Mouse (Mus musculus) liver, embryonic 11.5 days (tissue): ENCODE data around the gene Col4a2. TPM values are rescaled to one million over a fixed set of nuclear protein-coding genes. Genes with fewer than 3 reads are reported as not detected.

ENCODE experiments used
- ATAC-seq: fragments of 200-750 bp; cut with Nextera tagmentation; replicated peaks from 2 replicates; pipeline ENCODE4 v1.8.0; 2017; ENCODE audit warnings: moderate number of reproducible peaks, mild to moderate bottlenecking, moderate TSS enrichment, moderate library complexity; ENCODE audit not compliant: low FRiP score
- DNase-seq: peaks from one replicate; pipeline ENCODE4 v3.0.0-alpha.2; 2017; ENCODE audit warnings: low spot score
- H3K27ac ChIP-seq: fragments of 300-500 bp; sonication (generic); 2 replicates; pipeline ENCODE4 v1.5.1; 2014; ENCODE audit warnings: mild to moderate bottlenecking, low read depth, low read length, control low read depth
- H3K27me3 ChIP-seq: fragments of 300-500 bp; sonication (generic); replicated peaks from 2 replicates; pipeline ENCODE4 v1.6.1; 2014; ENCODE audit warnings: low read length, mixed read lengths; ENCODE audit not compliant: control insufficient read depth, insufficient read depth
- H3K36me3 ChIP-seq: fragments of 300-500 bp; sonication (generic); 2 replicates; pipeline ENCODE4 v1.6.1; 2014; ENCODE audit warnings: mild to moderate bottlenecking, low read length, moderate library complexity, mixed read lengths; ENCODE audit not compliant: control insufficient read depth, insufficient read depth
- H3K4me1 ChIP-seq: fragments of 300-500 bp; sonication (generic); replicated peaks from 2 replicates; pipeline ENCODE4 v1.6.1; 2014; ENCODE audit warnings: low read length, mixed read lengths; ENCODE audit not compliant: control insufficient read depth, insufficient read depth
- H3K4me2 ChIP-seq: fragments of 300-500 bp; sonication (generic); 2 replicates; pipeline ENCODE4 v1.6.1; 2014; ENCODE audit warnings: mild to moderate bottlenecking, control low read depth, moderate library complexity
- H3K4me3 ChIP-seq: fragments of 300-500 bp; sonication (generic); 2 replicates; pipeline ENCODE4 v1.5.1; 2014; ENCODE audit warnings: low read depth, low read length, control low read depth
- H3K9ac ChIP-seq: fragments of 300-500 bp; sonication (generic); 2 replicates; pipeline ENCODE4 v1.6.1; 2014; ENCODE audit warnings: low read depth, low read length, control low read depth
- H3K9me3 ChIP-seq: fragments of 300-500 bp; sonication (generic); 2 replicates; pipeline ENCODE4 v1.6.1; 2016; ENCODE audit warnings: low read length, inconsistent platforms, mixed read lengths; ENCODE audit not compliant: control insufficient read depth
- WGBS: fragments of 180-500 bp; shearing (Covaris S2); extraction: QIAGEN DNeasy Blood & Tissue Kit; methylation state at CpG from one replicate; pipeline ENCODE4 v1.1.7; 2014; 5-methylcytosine and 5-hydroxymethylcytosine counted together
- polyA plus RNA-seq: library from polyadenylated mRNA; unstranded; fragments of >200 nt; fragmentation: Nextera tagmentation; extraction: Ambion mirVana; gene quantifications from 2 replicates; pipeline ENCODE4 v1.2.1, GENCODE M21; 2014

Col4a2 gene
- polyA plus RNA-seq, 1 experiment from 2014 or later = 12.2 TPM

- Histone ChIP-seq H3K9ac (no peak overlapping the region), H3K9me3 (no peaks in the 10 kb centered on the region), H3K36me3 (no peaks in the 10 kb centered on the region), H3K27me3 (no peaks in the 10 kb centered on the region), H3K27ac (no peak overlapping the region), H3K4me2 (no peak overlapping the region), H3K4me1 (no peaks in the 10 kb centered on the region; the same call in 1 of the 2 replicates), H3K4me3 (no peak overlapping the region)
- WGBS = 85% methylated on average over 9 of the region's 9 CpGs
- no peak for DNase-seq
- ATAC-seq = no peak
These were observed 25.9 kb downstream of the Col4a2 start for GRCm38 (mm10) chr8:11338507-11338906.

GRCm38 (mm10) chr8:11340310-11341110, 27.9 kb downstream of the Col4a2 start:
- WGBS = 50% methylated on average over 12 of the region's 12 CpGs
- H3K4me2 ChIP-seq = no peak overlapping the region
- no peak for DNase-seq
- no peaks in the 10 kb centered on the region for H3K4me1 ChIP-seq
- H3K36me3 ChIP-seq = no peaks in the 10 kb centered on the region
- H3K27ac ChIP-seq = no peak overlapping the region
- H3K27me3 ChIP-seq = no peaks in the 10 kb centered on the region
- no peaks in the 10 kb centered on the region for H3K9me3 ChIP-seq
- no peak; the same call in 1 of the 2 replicates for ATAC-seq
- H3K4me3 ChIP-seq = no peak overlapping the region
- no peak overlapping the region for H3K9ac ChIP-seq

GRCm38 (mm10) chr8:11341111-11341566, 28.5 kb downstream of the Col4a2 start:
- WGBS = 38% methylated on average over 3 of the region's 3 CpGs
- Histone ChIP-seq H3K27ac (no peak overlapping the region), H3K9me3 (no peaks in the 10 kb centered on the region), H3K4me1 (no peaks in the 10 kb centered on the region), H3K4me2 (no peak overlapping the region), H3K36me3 (no peaks in the 10 kb centered on the region), H3K9ac (no peak overlapping the region), H3K27me3 (no peaks in the 10 kb centered on the region), H3K4me3 (no peak overlapping the region)
- ATAC-seq (no peak), DNase-seq (no peak)

- DNase-seq = no peak
- H3K4me2 ChIP-seq = no peak overlapping the region
- H3K27ac ChIP-seq = no peak overlapping the region
- 83% methylated on average over 9 of the region's 9 CpGs for WGBS
- no peak overlapping the region for H3K9ac ChIP-seq
- no peak overlapping the region for H3K4me3 ChIP-seq
- 0 out of 2 replicates have a peak, but pooled peaks cover 2% of the 10 kb centered on the region for H3K4me1 ChIP-seq
- no peaks in the 10 kb centered on the region for H3K9me3 ChIP-seq
- ATAC-seq = no peak
- no peaks in the 10 kb centered on the region for H3K36me3 ChIP-seq
- no peaks in the 10 kb centered on the region for H3K27me3 ChIP-seq
These were observed 31.9 kb downstream of the Col4a2 start for GRCm38 (mm10) chr8:11344459-11344858.

GRCm38 (mm10) chr8:11346225-11346624, 33.6 kb downstream of the Col4a2 start:
- Histone ChIP-seq H3K9ac (no peak overlapping the region), H3K4me3 (no peak overlapping the region), H3K9me3 (no peaks in the 10 kb centered on the region), H3K27me3 (no peaks in the 10 kb centered on the region), H3K4me2 (no peak overlapping the region), H3K36me3 (no peaks in the 10 kb centered on the region), H3K4me1 (0 out of 2 replicates have a peak, but pooled peaks cover 2% of the 10 kb centered on the region), H3K27ac (no peak overlapping the region)
- DNase-seq (no peak), ATAC-seq (no peak)
- WGBS = 83% methylated on average over 10 of the region's 10 CpGs

GRCm38 (mm10) chr8:11347699-11348098, 35.1 kb downstream of the Col4a2 start:
- Histone ChIP-seq H3K4me1 (0 out of 2 replicates have a peak, but pooled peaks cover 2% of the 10 kb centered on the region), H3K27me3 (no peaks in the 10 kb centered on the region), H3K9ac (no peak overlapping the region), H3K4me3 (no peak overlapping the region), H3K27ac (no peak overlapping the region), H3K36me3 (no peaks in the 10 kb centered on the region), H3K4me2 (no peak overlapping the region), H3K9me3 (no peaks in the 10 kb centered on the region)
- ATAC-seq (no peak), DNase-seq (no peak)
- 79% methylated on average over 9 of the region's 9 CpGs for WGBS

GRCm38 (mm10) chr8:11348622-11349021, 36.0 kb downstream of the Col4a2 start:
- no peak overlapping the region for H3K4me3 ChIP-seq
- H3K9me3 ChIP-seq = no peaks in the 10 kb centered on the region
- no peak overlapping the region for H3K27ac ChIP-seq
- H3K4me2 ChIP-seq = no peak overlapping the region
- WGBS = 74% methylated on average over 11 of the region's 11 CpGs
- no peak for ATAC-seq
- DNase-seq = no peak
- no peaks in the 10 kb centered on the region for H3K27me3 ChIP-seq
- H3K9ac ChIP-seq = no peak overlapping the region
- no peaks in the 10 kb centered on the region for H3K36me3 ChIP-seq
- H3K4me1 ChIP-seq = 0 out of 2 replicates have a peak, but pooled peaks cover 2% of the 10 kb centered on the region

- H3K36me3 ChIP-seq = no peaks in the 10 kb centered on the region
- H3K27ac ChIP-seq = no peak overlapping the region
These were observed 38.8 kb downstream of the Col4a2 start for GRCm38 (mm10) chr8:11351355-11351754.

GRCm38 (mm10) chr8:11352514-11352913, 39.9 kb downstream of the Col4a2 start:
- Histone ChIP-seq H3K4me1 (0 out of 2 replicates have a peak, but pooled peaks cover under 1% of the 10 kb centered on the region), H3K4me2 (no peak overlapping the region), H3K9me3 (no peaks in the 10 kb centered on the region), H3K9ac (no peak overlapping the region), H3K27me3 (no peaks in the 10 kb centered on the region), H3K36me3 (no peaks in the 10 kb centered on the region), H3K27ac (no peak overlapping the region), H3K4me3 (no peak overlapping the region)
- DNase-seq (no peak), ATAC-seq (no peak)
- 75% methylated on average over 11 of the region's 11 CpGs for WGBS

More at GRCm38 (mm10) chr8:11351355-11351754, 38.8 kb downstream of the Col4a2 start:
- Histone ChIP-seq H3K27me3 (no peaks in the 10 kb centered on the region), H3K9me3 (no peaks in the 10 kb centered on the region), H3K9ac (no peak overlapping the region), H3K4me1 (0 out of 2 replicates have a peak, but pooled peaks cover 2% of the 10 kb centered on the region), H3K4me3 (no peak overlapping the region), H3K4me2 (no peak overlapping the region)
- ATAC-seq (no peak), DNase-seq (no peak)
- WGBS = 87% methylated on average over 6 of the region's 6 CpGs
